ENCODE assay signal across 21 mouse cellular contexts in genomic region chr11:93095588-93095987, GRCm38 (mm10). TPM values are rescaled to one million over a fixed set of nuclear protein-coding genes. Genes with fewer than 3 reads are reported as not detected.
DNase-seq lines count a peak whose midpoint lies in the region; ATAC-seq and TF ChIP-seq lines count a peak whose summit lies in the region.
"Had no signal": no experiment of that assay in that cellular context is flagged by ENCODE, and none has a peak within 500 bp of the region (broad histone marks: within the 10 kb centered on the region; RNA-seq: fewer than 3 reads in every experiment).

No protein-coding gene starts in this region.

- no peak overlapping the region for H3K4me3 ChIP-seq in gastrocnemius, adult 2 months
- no peak overlapping the region for H3K4me3 ChIP-seq in lung, embryonic 14.5 days (ENCODE audit: low read depth, low read length)
- H3K4me3 ChIP-seq in stomach, postnatal 0 days (ENCODE audit: low read depth, low read length): no peak overlapping the region
- H3K4me3 ChIP-seq: forebrain, embryonic 13.5 days; hindbrain, embryonic 15.5 days; limb, embryonic 12.5 days; neural tube, embryonic 13.5 days had no signal

- peaks cover 41% of the 10 kb centered on the region for H3K27me3 ChIP-seq in lung, embryonic 14.5 days (ENCODE audit: insufficient read depth, low read length)
- peaks cover 16% of the 10 kb centered on the region for H3K27me3 ChIP-seq in stomach, postnatal 0 days (ENCODE audit: control insufficient read depth, insufficient read depth, low read length)

- no peak overlapping the region for H3K27ac ChIP-seq in gastrocnemius, adult 2 months
- no peak overlapping the region for H3K27ac ChIP-seq in lung, embryonic 14.5 days (ENCODE audit: low read depth)
- no peak overlapping the region for H3K27ac ChIP-seq in stomach, postnatal 0 days (replicated peaks)
- H3K27ac ChIP-seq: forebrain, embryonic 13.5 days; hindbrain, embryonic 15.5 days; limb, embryonic 12.5 days; neural tube, embryonic 13.5 days had no signal

- 12% methylated on average over 2 of the region's 2 CpGs for WGBS in lung, embryonic 14.5 days
- WGBS in stomach, postnatal 0 days: 14% methylated on average over 2 of the region's 2 CpGs

- no peak for DNase-seq in gastrocnemius, adult 2 months
- DNase-seq in gastrocnemius, adult 18-20 months (ENCODE audit: low spot score): no peak
- DNase-seq in lung, embryonic 14.5 days: no peak
- DNase-seq in lung, postnatal 36 days: no peak
- DNase-seq in ES-CJ7 (ENCODE audit: low read depth, low spot score): peak; percentile 41
- no peak for DNase-seq in stomach, postnatal 0 days (ENCODE audit: low spot score)
- DNase-seq in layer of hippocampus, adult 9-10 months (ENCODE audit: low spot score): no peak
- DNase-seq: adrenal gland, postnatal 10 days; embryo, embryonic 11 days; heart, adult 18-20 months; kidney, adult 8-10 months; lung, adult 2 months; right cerebral cortex, postnatal 4 days had no signal

- no peaks in the 10 kb centered on the region for H3K4me1 ChIP-seq in lung, embryonic 14.5 days (ENCODE audit: insufficient read depth)
- no peaks in the 10 kb centered on the region for H3K4me1 ChIP-seq in stomach, postnatal 0 days (replicated peaks; ENCODE audit: control insufficient read depth, insufficient read depth)

- peak; percentile 2; the same call in 1 of the 2 replicates for TF ChIP-seq CTCF in gastrocnemius, adult 2 months (IDR thresholded peaks at IDR 0.05)
- 0 out of 2 replicates have a peak, but pooled peaks have one; percentile 25 for TF ChIP-seq CTCF in lung, embryonic 14.5 days (IDR thresholded peaks at IDR 0.05; ENCODE audit: low read depth)
- TF ChIP-seq CTCF in stomach, postnatal 0 days (IDR thresholded peaks at IDR 0.05; ENCODE audit: low read depth): peak; percentile 46; the same call in 1 of the 2 replicates

- no peak for TF ChIP-seq EP300 in stomach, postnatal 0 days (optimal IDR thresholded peaks at IDR 0.05)

- intact Hi-C loops in gastrocnemius, adult 2 months (cut with DNase I): no loop called here

- H3K36me3 ChIP-seq in lung, embryonic 14.5 days (ENCODE audit: insufficient read depth): no peaks in the 10 kb centered on the region
- H3K36me3 ChIP-seq in stomach, postnatal 0 days (ENCODE audit: control insufficient read depth, insufficient read depth, low read length): no peaks in the 10 kb centered on the region
- H3K36me3 ChIP-seq: hindbrain, embryonic 15.5 days; limb, embryonic 12.5 days; neural tube, embryonic 13.5 days had no signal

- no peak for ATAC-seq in lung, embryonic 14.5 days (ENCODE audit: insufficient read depth)
- ATAC-seq in stomach, postnatal 0 days (ENCODE audit: low FRiP score, low TSS enrichment): no peak
- ATAC-seq: forebrain, embryonic 13.5 days had no signal

- no peak overlapping the region for H3K4me2 ChIP-seq in lung, embryonic 14.5 days
- no peak overlapping the region for H3K4me2 ChIP-seq in stomach, postnatal 0 days (replicated peaks; ENCODE audit: low read depth)
- H3K4me2 ChIP-seq: forebrain, embryonic 13.5 days; hindbrain, embryonic 15.5 days; limb, embryonic 12.5 days had no signal

- no peak overlapping the region for H3K9ac ChIP-seq in lung, embryonic 14.5 days
- H3K9ac ChIP-seq in stomach, postnatal 0 days (ENCODE audit: low read length): no peak overlapping the region
- H3K9ac ChIP-seq: forebrain, embryonic 13.5 days; hindbrain, embryonic 15.5 days; limb, embryonic 12.5 days; neural tube, embryonic 13.5 days had no signal

- no peaks in the 10 kb centered on the region for H3K9me3 ChIP-seq in lung, embryonic 14.5 days (ENCODE audit: low read depth, low read length)
- H3K9me3 ChIP-seq in stomach, postnatal 0 days (ENCODE audit: control insufficient read depth, low read length): no peaks in the 10 kb centered on the region
- H3K9me3 ChIP-seq: forebrain, embryonic 13.5 days; hindbrain, embryonic 15.5 days; limb, embryonic 12.5 days; neural tube, embryonic 13.5 days had no signal

RNA-seq across cellular contexts. Expression of gene Car10, which starts 2.2 kb away (rescaled TPM):
- total RNA-seq in gastrocnemius, adult 2 months (2021): not detected
- total RNA-seq in gastrocnemius, adult 18-20 months (2021): not detected
- not detected in 2 replicates for polyA plus RNA-seq in lung, embryonic 14.5 days (2014; fragmentation: Nextera tagmentation; extraction: Ambion mirVana)
- 0.04 and 0.05 TPM in 2 replicates for polyA plus RNA-seq in stomach, postnatal 0 days (2015; fragmentation: Nextera tagmentation; extraction: Ambion mirVana)
- total RNA-seq: heart, adult 18-20 months; megakaryocyte, adult 5-6 weeks; monocyte, adult 5-6 weeks had no signal
- polyA plus RNA-seq: heart, postnatal 0 days; large intestine, adult 2 months; lung, adult 2 months had no signal
